Mouse (Mus musculus) heart, adult 18-20 months (tissue): ENCODE measurements around the gene Olfr624. TPM values are rescaled to one million over a fixed set of nuclear protein-coding genes. Genes with fewer than 3 reads are reported as not detected.
"Not testable (repeated sequence)": the region's sequence is repeated elsewhere in the genome, so short reads cannot be mapped to it uniquely, and the experiment has no call there.

Experiments used
- DNase-seq, 2 experiments: peaks; one replicate each; pipeline ENCODE4 v3.0.0; 2021 to 2022; ENCODE audit warnings: mixed read lengths in 1 of 2
- long read RNA-seq, 2 experiments: library from polyadenylated mRNA; stranded (forward); transcript quantifications; one replicate each; pipeline ENCODE4 v2.0.0; 2021
- total RNA-seq, 2 experiments: library from RNA; stranded (reverse); gene quantifications; 2 replicates each; pipeline ENCODE4 v1.2.3; 2021

Olfr624 gene
- total RNA-seq: not detected
- long read RNA-seq, experiment 1: 0 reads
- long read RNA-seq, experiment 2: 0 reads

DNA sequence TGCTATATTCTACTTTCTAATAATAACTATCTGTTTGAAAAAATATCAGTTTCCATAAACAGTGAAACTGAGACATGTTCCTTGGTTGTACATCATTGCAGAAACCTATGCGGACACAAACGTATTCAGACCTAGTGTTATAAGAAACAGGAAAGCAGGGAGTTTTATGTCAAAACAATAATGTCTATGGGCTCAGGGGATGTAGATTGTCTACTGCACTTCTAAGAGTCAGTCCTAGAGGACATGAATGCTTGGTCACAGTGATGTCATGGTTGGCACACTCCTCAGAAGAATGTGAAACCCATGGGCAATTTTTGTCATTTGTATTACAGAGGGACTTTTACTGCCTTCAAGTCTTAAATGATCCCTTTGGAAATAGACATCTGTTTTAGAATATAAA lies at the start of gene Olfr624:
Gene Olfr624 (minus strand): TSS at position 101 of the 400 bp plus-strand sequence.
- no peak for DNase-seq

DNA sequence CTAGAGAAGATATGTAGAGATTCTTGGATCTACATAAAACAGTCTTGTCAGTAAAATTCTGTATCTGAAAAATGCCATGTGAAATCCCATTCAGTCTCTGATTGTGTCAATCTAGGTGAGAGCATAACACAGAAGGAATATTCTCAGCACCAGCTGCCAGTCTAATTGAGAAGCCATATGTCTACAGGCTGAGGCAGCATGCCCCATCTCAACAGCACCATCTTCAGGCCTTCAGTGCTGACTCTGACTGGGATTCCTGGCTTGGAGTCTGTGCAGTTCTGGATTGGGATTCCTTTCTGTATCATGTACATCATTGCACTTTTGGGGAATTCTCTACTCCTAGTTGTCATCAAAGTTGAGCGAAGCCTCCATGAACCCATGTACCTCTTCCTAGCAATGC lies 45.4 kb upstream of the Olfr624 start:
- DNase-seq: not testable (repeated sequence)

DNA sequence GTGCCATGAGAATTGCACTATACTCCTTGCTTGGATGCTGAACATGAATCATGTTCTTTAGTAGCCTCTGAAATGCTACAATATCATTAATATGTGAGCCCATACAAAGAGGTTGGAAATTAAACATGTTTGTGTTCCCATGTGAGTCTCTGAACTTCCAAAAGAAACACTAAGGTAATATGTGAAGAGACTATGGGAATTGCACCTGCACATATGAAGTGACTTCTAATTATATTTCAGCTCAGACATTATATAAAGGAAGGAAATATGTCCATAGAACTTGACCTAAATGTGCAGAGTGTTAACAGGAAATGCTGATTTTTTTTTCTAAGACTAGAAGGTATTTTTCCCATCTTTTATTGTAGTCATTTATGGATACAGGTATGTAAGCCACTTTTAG lies 43.4 kb upstream of the Olfr624 start, which contains the start of gene Olfr243:
Gene Olfr243 (plus strand): TSS at position 301 of the 400 bp plus-strand sequence.
- DNase-seq: no peak

DNA sequence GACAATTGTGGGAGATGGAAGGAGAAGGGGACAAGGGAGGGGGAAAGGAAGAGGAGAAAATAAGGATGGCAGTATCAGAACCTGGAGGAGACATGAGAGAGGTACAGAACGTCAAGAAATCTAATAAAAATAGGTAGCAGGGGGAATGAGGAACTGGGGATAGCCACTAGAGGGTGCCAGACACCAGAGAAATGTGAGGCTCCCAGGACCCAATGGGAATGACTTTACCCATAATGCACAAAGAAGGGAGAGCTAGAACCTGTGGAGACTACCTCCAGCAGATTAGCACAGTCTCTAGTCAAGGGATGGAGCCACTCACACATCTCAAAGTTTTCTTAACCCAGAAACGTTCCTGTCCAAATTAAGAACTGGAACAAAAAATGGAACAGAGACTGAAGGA lies 41.0 kb upstream of the Olfr624 start:
- peak in 1 of 2 experiments; percentile 7 for DNase-seq

DNA sequence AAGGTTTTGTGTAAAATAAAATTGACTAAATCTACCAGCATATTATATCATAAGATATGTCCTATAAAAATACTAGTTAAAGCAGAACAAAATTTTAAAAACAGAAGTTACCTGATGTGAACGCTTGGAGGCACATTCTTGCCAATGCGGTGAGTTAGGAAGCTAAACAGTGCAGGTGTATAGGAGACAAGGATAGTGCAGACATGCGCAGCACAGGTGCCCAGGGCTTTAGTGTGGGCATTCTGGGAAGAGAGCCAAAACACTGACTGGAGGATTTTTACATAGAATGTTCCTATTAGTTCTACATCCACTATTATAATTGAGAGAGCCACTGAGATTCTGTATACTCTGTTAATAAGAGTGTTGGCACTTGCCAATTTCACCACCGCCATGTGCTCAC lies 28.5 kb upstream of the Olfr624 start:
- no peak for DNase-seq

DNA sequence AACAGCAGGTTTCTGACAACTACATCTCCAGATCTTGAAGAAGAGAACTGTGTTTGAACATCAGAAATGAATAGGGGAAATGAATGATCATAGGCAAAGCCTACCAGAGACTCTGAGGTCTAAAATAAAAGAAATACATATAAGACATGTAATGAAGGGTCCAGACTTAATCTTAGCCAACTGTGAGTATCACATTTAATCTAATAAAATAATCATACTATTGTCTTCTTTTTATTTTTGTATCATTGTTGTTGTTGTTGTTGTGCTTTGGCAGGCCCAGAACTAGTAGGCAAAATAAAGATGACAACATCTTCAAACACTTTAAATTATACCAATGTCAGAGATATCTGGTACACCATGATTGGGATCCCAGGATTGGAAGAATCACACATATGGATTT lies 11.4 kb upstream of the Olfr624 start, which contains the start of gene Olfr625-ps1:
Gene Olfr625-ps1 (plus strand): TSS at position 301 of the 400 bp plus-strand sequence.
- no peak for DNase-seq

DNA sequence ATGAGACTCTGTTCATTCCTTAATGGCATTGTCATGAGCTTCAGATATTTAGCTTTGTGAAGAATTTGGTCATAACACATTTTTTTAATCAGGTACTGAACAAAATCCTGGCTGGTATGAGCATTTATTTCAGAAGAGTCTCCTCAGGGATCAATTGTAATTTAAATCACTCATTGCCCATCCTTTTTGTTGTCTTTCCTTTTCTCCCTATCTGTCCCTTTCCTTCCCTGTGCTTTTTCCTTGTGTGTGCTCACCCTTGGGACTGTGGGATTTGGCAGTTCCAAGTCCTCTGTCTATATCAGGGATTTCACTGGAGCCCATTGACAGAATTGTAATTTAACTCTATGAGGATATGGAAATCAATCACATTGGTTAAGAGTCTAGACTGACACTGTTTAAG lies 7.4 kb downstream of the Olfr624 start, which contains the start of gene Olfr623:
Gene Olfr623 (minus strand): TSS at position 101 of the 400 bp plus-strand sequence.
- DNase-seq: no peak

DNA sequence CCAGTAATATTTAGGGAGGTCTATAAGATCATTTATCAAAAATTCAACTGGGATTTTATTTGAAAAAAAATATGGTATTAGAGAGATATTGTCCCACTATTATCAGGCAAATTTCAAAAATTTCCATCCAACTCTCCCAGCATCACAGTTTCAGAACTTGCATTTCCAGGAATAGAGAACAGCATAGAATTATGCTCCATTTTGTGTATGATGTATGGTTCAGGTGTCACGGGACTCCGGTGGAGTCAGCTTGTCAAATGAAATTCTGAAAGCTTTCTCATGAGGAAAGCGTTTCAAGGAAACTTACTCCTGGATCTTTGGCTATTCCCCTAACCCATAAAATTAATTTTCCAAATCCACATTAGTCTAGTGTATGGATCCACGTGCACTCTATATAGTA lies 26.9 kb downstream of the Olfr624 start:
- DNase-seq: no peak

DNA sequence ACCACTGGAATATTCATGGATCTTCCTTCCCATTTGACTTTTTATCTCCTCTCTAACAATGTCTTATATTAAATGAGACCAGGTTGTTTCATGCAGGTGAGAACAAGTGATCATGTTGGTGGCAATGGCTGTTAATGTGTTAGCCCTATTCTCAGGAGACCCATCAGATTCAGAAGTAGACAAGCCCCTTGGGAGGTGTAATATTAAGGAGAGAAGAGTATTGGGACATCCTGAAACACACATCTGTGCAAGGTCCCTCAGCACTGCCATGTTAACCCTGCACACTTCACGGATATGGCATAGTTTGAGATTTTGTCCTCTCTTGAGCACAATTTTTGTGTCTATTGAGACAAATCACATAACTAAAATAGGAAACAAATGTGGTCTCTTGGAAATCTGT lies 28.4 kb downstream of the Olfr624 start, which contains the start of gene Olfr622:
Gene Olfr622 (minus strand): TSS at position 101 of the 400 bp plus-strand sequence.
- no peak for DNase-seq

DNA sequence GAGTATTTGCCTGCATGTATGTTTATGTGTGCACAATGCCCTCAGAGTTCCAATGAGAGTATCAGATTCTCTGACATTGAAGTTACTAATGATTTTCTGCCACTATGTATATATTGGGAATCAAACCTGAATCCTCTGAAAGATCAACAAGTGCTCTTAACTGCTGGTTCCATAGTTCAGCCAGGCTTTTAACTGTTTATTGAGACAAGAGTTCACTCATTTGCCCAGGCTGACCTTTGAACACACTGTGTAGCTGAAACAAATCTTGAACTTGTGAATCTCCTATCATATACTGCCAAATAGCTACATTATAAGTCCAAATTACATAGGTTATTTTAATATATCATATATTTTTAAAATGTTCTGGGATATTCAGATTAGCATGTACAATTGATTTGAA lies 34.2 kb downstream of the Olfr624 start:
- DNase-seq: no peak

Other genes starting within 250 kb of the Olfr624 start
- not detected for gene Olfr605, start 225.8 kb downstream of the Olfr624 start, total RNA-seq
- not detected for gene Olfr606, start 222.1 kb downstream of the Olfr624 start, total RNA-seq
- not detected for gene Olfr607, start 207.0 kb downstream of the Olfr624 start, total RNA-seq
- not detected for gene Olfr608, start 201.3 kb downstream of the Olfr624 start, total RNA-seq
- not detected for gene Olfr609, start 173.1 kb downstream of the Olfr624 start, total RNA-seq
- gene Olfr610, start 159.1 kb downstream of the Olfr624 start, total RNA-seq: not detected
- gene Olfr611, start 150.3 kb downstream of the Olfr624 start, total RNA-seq: not detected
- gene Olfr612, start 128.5 kb downstream of the Olfr624 start, total RNA-seq: not detected
- gene Olfr613, start 123.1 kb downstream of the Olfr624 start, total RNA-seq: not detected
- not detected for gene Olfr615, start 115.1 kb downstream of the Olfr624 start, total RNA-seq
- not detected for gene Olfr616, start 102.0 kb downstream of the Olfr624 start, total RNA-seq
- gene Olfr617, start 98.1 kb downstream of the Olfr624 start, total RNA-seq: not detected
- gene Olfr618, start 81.1 kb downstream of the Olfr624 start, total RNA-seq: not detected
- not detected for gene Olfr619, start 70.6 kb downstream of the Olfr624 start, total RNA-seq
- not detected for gene Olfr620, start 58.7 kb downstream of the Olfr624 start, total RNA-seq
- gene Olfr622, start 28.5 kb downstream of the Olfr624 start, total RNA-seq: not detected
- gene Olfr623, start 7.5 kb downstream of the Olfr624 start, total RNA-seq: not detected
- not detected for gene Olfr625-ps1, start 11.5 kb upstream of the Olfr624 start, total RNA-seq
- not detected for gene Olfr243, start 43.5 kb upstream of the Olfr624 start, total RNA-seq
- not detected for gene Olfr628, start 59.2 kb upstream of the Olfr624 start, total RNA-seq
- gene Olfr629, start 73.8 kb upstream of the Olfr624 start, total RNA-seq: not detected
- not detected for gene Olfr630, start 86.1 kb upstream of the Olfr624 start, total RNA-seq
- not detected for gene Olfr69, start 100.4 kb upstream of the Olfr624 start, total RNA-seq
- not detected for gene Olfr68, start 108.5 kb upstream of the Olfr624 start, total RNA-seq
- not detected for gene Olfr67, start 120.6 kb upstream of the Olfr624 start, total RNA-seq
- 1,000 to 10,000 TPM; 1,004 to 1,120 TPM for gene Hbb-bt, start 142.8 kb upstream of the Olfr624 start, total RNA-seq
- over 10,000 TPM; 10,167 to 10,648 TPM for gene Hbb-bs, start 156.9 kb upstream of the Olfr624 start, total RNA-seq
- not detected for gene Hbb-bh2, start 169.3 kb upstream of the Olfr624 start, total RNA-seq
- not detected for gene Hbb-bh1, start 172.0 kb upstream of the Olfr624 start, total RNA-seq
- gene Hbb-y, start 182.0 kb upstream of the Olfr624 start, total RNA-seq: not detected
- gene Olfr66, start 215.1 kb upstream of the Olfr624 start, total RNA-seq: not detected
- gene Olfr64, start 223.3 kb upstream of the Olfr624 start, total RNA-seq: not detected
- not detected for gene Olfr65, start 232.3 kb upstream of the Olfr624 start, total RNA-seq